Mouse (Mus musculus) mouse embryonic stem cell (cell line): Measurements from ENCODE around the gene Rps7.

Experiments used
- in situ Hi-C, 2 experiments: fragments of 300-500 bp; cut with MboI; formaldehyde crosslinking; loops; 1 replicate in 1 of 2; 3 replicates in 1 of 2; pipeline ENCODE4 v1.14.3; 2019 to 2020; ENCODE audit warnings: low sequenced_read_pairs in 2 of 2, low pct_unique_long_range_greater_than_20kb in 1 of 2, mixed read lengths in 1 of 2; ENCODE audit not compliant: unreplicated experiment in 1 of 2

Rps7 gene

GRCm38 (mm10) chr12:28635535-28636476 is at the start of gene Rps7:
Rps7 (minus strand) TSS chr12:28635953.
- in situ Hi-C loops, result no loop called here

- in situ Hi-C loops, result no loop called here
These were observed 48.9 kb upstream of the Rps7 start for GRCm38 (mm10) chr12:28684674-28685073.

- in situ Hi-C loops, result no loop called here
These were observed 40.1 kb upstream of the Rps7 start for GRCm38 (mm10) chr12:28675925-28676209.

- in situ Hi-C loops, result no loop called here
These were observed 39.6 kb upstream of the Rps7 start, which contains the start of gene Adi1 for GRCm38 (mm10) chr12:28675121-28675924. Adi1 (plus strand) TSS chr12:28675231.

GRCm38 (mm10) chr12:28674038-28674720 is 38.4 kb upstream of the Rps7 start:
- in situ Hi-C loops, result no loop called here

GRCm38 (mm10) chr12:28667287-28667686 is 31.5 kb upstream of the Rps7 start:
- in situ Hi-C loops, result no loop called here

GRCm38 (mm10) chr12:28666734-28667133 is 31.0 kb upstream of the Rps7 start:
- in situ Hi-C loops, result no loop called here

GRCm38 (mm10) chr12:28662628-28663027 is 26.9 kb upstream of the Rps7 start:
- in situ Hi-C loops, result no loop called here

- in situ Hi-C loops, result no loop called here
These were observed 13.7 kb upstream of the Rps7 start, which contains the start of gene Rnaseh1 for GRCm38 (mm10) chr12:28649141-28650110. Rnaseh1 (plus strand) TSS chr12:28649602.

GRCm38 (mm10) chr12:28638778-28639177 is 3.0 kb upstream of the Rps7 start:
- in situ Hi-C loops, result no loop called here

- in situ Hi-C loops, result no loop called here
These were observed 790 bp upstream of the Rps7 start for GRCm38 (mm10) chr12:28636543-28636942.

GRCm38 (mm10) chr12:28635058-28635534 is 657 bp downstream of the Rps7 start:
- in situ Hi-C loops, result no loop called here

GRCm38 (mm10) chr12:28628436-28628835 is 7.3 kb downstream of the Rps7 start:
- in situ Hi-C loops, result no loop called here

GRCm38 (mm10) chr12:28627092-28627491 is 8.7 kb downstream of the Rps7 start:
- in situ Hi-C loops, result no loop called here

GRCm38 (mm10) chr12:28625407-28625806 is 10.3 kb downstream of the Rps7 start:
- in situ Hi-C loops, result no loop called here

- in situ Hi-C loops, result no loop called here
These were observed 11.5 kb downstream of the Rps7 start for GRCm38 (mm10) chr12:28624251-28624650.

- in situ Hi-C loops, result no loop called here
These were observed 12.6 kb downstream of the Rps7 start, which contains the start of gene Colec11 for GRCm38 (mm10) chr12:28623195-28623594. Colec11 (minus strand) TSS chr12:28623377.

- in situ Hi-C loops, result no loop called here
These were observed 13.1 kb downstream of the Rps7 start for GRCm38 (mm10) chr12:28622641-28623040.
